Mouse (Mus musculus) stomach, embryonic 15.5 days (tissue): ENCODE data around the gene Wdr83os. TPM values are rescaled to one million over a fixed set of nuclear protein-coding genes. Genes with fewer than 3 reads are reported as not detected.
A peak's percentile ranks its signal among the peaks of the same experiment; 100 is the strongest.
"Not testable (repeated sequence)": the region's sequence is repeated elsewhere in the genome, so short reads cannot be mapped to it uniquely, and the experiment has no call there.

Source experiments
- ATAC-seq: fragments of 200-750 bp; cut with Nextera tagmentation; 2 replicates; pipeline ENCODE4 v1.8.0; 2017; ENCODE audit warnings: low read depth, moderate number of reproducible peaks, moderate TSS enrichment; ENCODE audit not compliant: insufficient read depth, low FRiP score
- H3K27ac ChIP-seq: fragments of 300-500 bp; sonication (generic); 2 replicates; pipeline ENCODE4 v1.5.1; 2015; ENCODE audit warnings: mild to moderate bottlenecking, inconsistent platforms
- H3K27me3 ChIP-seq: fragments of 300-500 bp; sonication (generic); replicated peaks from 2 replicates; pipeline ENCODE4 v1.6.1; 2015; ENCODE audit warnings: inconsistent platforms
- H3K36me3 ChIP-seq: fragments of 300-500 bp; sonication (generic); 2 replicates; pipeline ENCODE4 v1.6.1; 2015; ENCODE audit warnings: inconsistent platforms
- H3K4me1 ChIP-seq: fragments of 300-500 bp; sonication (generic); 2 replicates; pipeline ENCODE4 v1.6.1; 2015; ENCODE audit warnings: inconsistent platforms
- H3K4me2 ChIP-seq: fragments of 300-500 bp; sonication (generic); 2 replicates; pipeline ENCODE4 v1.6.1; 2015; ENCODE audit warnings: mild to moderate bottlenecking, inconsistent platforms
- H3K4me3 ChIP-seq: fragments of 300-500 bp; sonication (generic); replicated peaks from 2 replicates; pipeline ENCODE4 v1.5.1; 2015; ENCODE audit warnings: inconsistent platforms
- H3K9ac ChIP-seq: fragments of 300-500 bp; sonication (generic); 2 replicates; pipeline ENCODE4 v1.6.1; 2015; ENCODE audit warnings: inconsistent platforms
- H3K9me3 ChIP-seq: fragments of 300-500 bp; sonication (generic); 2 replicates; pipeline ENCODE4 v1.6.1; 2016; ENCODE audit warnings: inconsistent platforms
- WGBS: fragments of 180-500 bp; shearing (Covaris S2); methylation state at CpG from one replicate; pipeline ENCODE4 v1.1.7; 2015; 5-methylcytosine and 5-hydroxymethylcytosine counted together
- polyA plus RNA-seq: library from polyadenylated mRNA; unstranded; fragments of >200 nt; fragmentation: Nextera tagmentation; extraction: Ambion mirVana; gene quantifications from 2 replicates; pipeline ENCODE4 v1.2.1, GENCODE M21; 2015

Gene Wdr83os
- polyA plus RNA-seq, 1 experiment from 2014 or later: 131 TPM

- Histone ChIP-seq H3K27ac (no peak overlapping the region), H3K4me1 (no peaks in the 10 kb centered on the region), H3K9ac (no peak overlapping the region), H3K36me3 (peaks cover 22% of the 10 kb centered on the region), H3K4me2 (no peak overlapping the region), H3K4me3 (no peak overlapping the region), H3K27me3 (no peaks in the 10 kb centered on the region), H3K9me3 (no peaks in the 10 kb centered on the region)
- ATAC-seq: no peak
- 91% methylated on average over 13 of the region's 13 CpGs for WGBS
Observed at GRCm38 (mm10) chr8:85095051-85095450, 14.5 kb downstream of the Wdr83os start.

GRCm38 (mm10) chr8:85095566-85095965 is 15.0 kb downstream of the Wdr83os start:
- no peak for ATAC-seq
- 94% methylated on average over 7 of the region's 7 CpGs for WGBS
- no peaks in the 10 kb centered on the region for H3K9me3 ChIP-seq
- no peak overlapping the region for H3K4me2 ChIP-seq
- peaks cover 22% of the 10 kb centered on the region for H3K36me3 ChIP-seq
- no peak overlapping the region for H3K9ac ChIP-seq
- no peak overlapping the region for H3K4me3 ChIP-seq
- no peaks in the 10 kb centered on the region for H3K4me1 ChIP-seq
- H3K27ac ChIP-seq: no peak overlapping the region
- no peaks in the 10 kb centered on the region for H3K27me3 ChIP-seq

- H3K36me3 ChIP-seq: peaks cover 22% of the 10 kb centered on the region
Observed at GRCm38 (mm10) chr8:85096196-85096595, 15.7 kb downstream of the Wdr83os start.

GRCm38 (mm10) chr8:85096850-85097249 is 16.3 kb downstream of the Wdr83os start:
- Histone ChIP-seq H3K9me3 (no peaks in the 10 kb centered on the region), H3K4me2 (no peak overlapping the region), H3K4me3 (no peak overlapping the region), H3K9ac (no peak overlapping the region), H3K36me3 (peaks cover 22% of the 10 kb centered on the region), H3K27me3 (no peaks in the 10 kb centered on the region), H3K27ac (no peak overlapping the region), H3K4me1 (no peaks in the 10 kb centered on the region)
- no peak for ATAC-seq
- 84% methylated on average over 4 of the region's 4 CpGs for WGBS

More at GRCm38 (mm10) chr8:85096196-85096595, 15.7 kb downstream of the Wdr83os start:
- Histone ChIP-seq H3K4me3 (no peak overlapping the region), H3K4me1 (no peaks in the 10 kb centered on the region), H3K9ac (no peak overlapping the region), H3K27ac (no peak overlapping the region), H3K27me3 (no peaks in the 10 kb centered on the region), H3K4me2 (no peak overlapping the region), H3K9me3 (no peaks in the 10 kb centered on the region)
- WGBS: 94% methylated on average over 16 of the region's 16 CpGs
- ATAC-seq: no peak

GRCm38 (mm10) chr8:85100076-85100665 is 19.6 kb downstream of the Wdr83os start:
- peaks cover 22% of the 10 kb centered on the region for H3K36me3 ChIP-seq
- WGBS: 78% methylated on average over 4 of the region's 4 CpGs

GRCm38 (mm10) chr8:85113241-85113640 is 32.7 kb downstream of the Wdr83os start:
- Histone ChIP-seq H3K4me2 (no peak overlapping the region), H3K4me1 (no peaks in the 10 kb centered on the region), H3K36me3 (peaks cover 29% of the 10 kb centered on the region), H3K27ac (no peak overlapping the region), H3K4me3 (no peak overlapping the region), H3K9ac (no peak overlapping the region), H3K27me3 (no peaks in the 10 kb centered on the region), H3K9me3 (no peaks in the 10 kb centered on the region)
- no peak for ATAC-seq
- WGBS: 90% methylated on average over 10 of the region's 10 CpGs

More at GRCm38 (mm10) chr8:85100076-85100665, 19.6 kb downstream of the Wdr83os start:
- Histone ChIP-seq H3K4me3 (no peak overlapping the region), H3K9ac (no peak overlapping the region), H3K9me3 (no peaks in the 10 kb centered on the region), H3K4me2 (no peak overlapping the region), H3K4me1 (no peaks in the 10 kb centered on the region), H3K27ac (no peak overlapping the region), H3K27me3 (no peaks in the 10 kb centered on the region)
- no peak for ATAC-seq

GRCm38 (mm10) chr8:85115501-85115900 is 35.0 kb downstream of the Wdr83os start:
- no peaks in the 10 kb centered on the region for H3K9me3 ChIP-seq
- peaks cover 17% of the 10 kb centered on the region; the same call in 1 of the 2 replicates for H3K36me3 ChIP-seq
- no peak overlapping the region for H3K4me2 ChIP-seq
- no peaks in the 10 kb centered on the region for H3K4me1 ChIP-seq
- no peaks in the 10 kb centered on the region for H3K27me3 ChIP-seq
- no peak overlapping the region for H3K4me3 ChIP-seq
- WGBS: 81% methylated on average over 4 of the region's 4 CpGs
- no peak for ATAC-seq
- no peak overlapping the region for H3K27ac ChIP-seq
- H3K9ac ChIP-seq: no peak overlapping the region

- Histone ChIP-seq H3K36me3 (0 out of 2 replicates have a peak, but pooled peaks cover 3% of the 10 kb centered on the region), H3K27ac (no peak overlapping the region), H3K27me3 (no peaks in the 10 kb centered on the region), H3K9ac (no peak overlapping the region), H3K9me3 (no peaks in the 10 kb centered on the region), H3K4me3 (no peak overlapping the region), H3K4me2 (no peak overlapping the region), H3K4me1 (no peaks in the 10 kb centered on the region)
- WGBS: 61% methylated on average over 7 of the region's 7 CpGs
- ATAC-seq: no peak
Observed at GRCm38 (mm10) chr8:85116984-85117383, 36.4 kb downstream of the Wdr83os start.

- 6% methylated on average over 37 of the region's 37 CpGs for WGBS
- ATAC-seq: peak; percentile 91
- H3K9me3 ChIP-seq: no peaks in the 10 kb centered on the region
- H3K27ac ChIP-seq: peak overlapping the region; percentile 60
- peak overlapping the region; percentile 61 for H3K4me3 ChIP-seq
- no peaks in the 10 kb centered on the region for H3K4me1 ChIP-seq
- H3K4me2 ChIP-seq: peak overlapping the region; percentile 79
- no peaks in the 10 kb centered on the region for H3K27me3 ChIP-seq
- peak overlapping the region; percentile 50 for H3K9ac ChIP-seq
- 0 out of 2 replicates have a peak, but pooled peaks cover 3% of the 10 kb centered on the region for H3K36me3 ChIP-seq
Observed at GRCm38 (mm10) chr8:85119052-85119981, 38.8 kb downstream of the Wdr83os start.

GRCm38 (mm10) chr8:85120251-85120650 is 39.7 kb downstream of the Wdr83os start:
- ATAC-seq, H3K4me1 ChIP-seq, H3K9ac ChIP-seq, H3K27me3 ChIP-seq, H3K4me3 ChIP-seq, H3K36me3 ChIP-seq, H3K4me2 ChIP-seq, H3K9me3 ChIP-seq, H3K27ac ChIP-seq: not testable (repeated sequence)
- WGBS: 71% methylated on average over 5 of the region's 5 CpGs

GRCm38 (mm10) chr8:85122995-85123394 is 42.5 kb downstream of the Wdr83os start, which contains the start of gene Zfp791:
Gene Zfp791 (minus strand): TSS chr8:85123095.
- Histone ChIP-seq H3K4me3 (no peak within 1 kb of the TSS), H3K36me3 (no peaks in the 10 kb centered on the region)
- 73% methylated on average over 3 of the region's 3 CpGs for WGBS

GRCm38 (mm10) chr8:85123691-85124090 is 43.2 kb downstream of the Wdr83os start:
- no peak for ATAC-seq
- Histone ChIP-seq H3K36me3 (no peaks in the 10 kb centered on the region), H3K4me2 (no peak overlapping the region), H3K4me3 (no peak overlapping the region), H3K9ac (no peak overlapping the region), H3K27ac (no peak overlapping the region), H3K27me3 (no peaks in the 10 kb centered on the region), H3K9me3 (no peaks in the 10 kb centered on the region), H3K4me1 (no peaks in the 10 kb centered on the region)
- 85% methylated on average over 8 of the region's 8 CpGs for WGBS

More at GRCm38 (mm10) chr8:85122995-85123394, 42.5 kb downstream of the Wdr83os start, which contains the start of gene Zfp791:
- Histone ChIP-seq H3K27me3 (no peaks in the 10 kb centered on the region), H3K9ac (no peak within 1 kb of the TSS), H3K4me2 (no peak within 1 kb of the TSS), H3K27ac (no peak within 1 kb of the TSS), H3K9me3 (no peaks in the 10 kb centered on the region), H3K4me1 (no peaks in the 10 kb centered on the region)
- ATAC-seq: no peak
